Comparison of ENCODE assay signal across 8 mouse cellular contexts in the genomic region with DNA sequence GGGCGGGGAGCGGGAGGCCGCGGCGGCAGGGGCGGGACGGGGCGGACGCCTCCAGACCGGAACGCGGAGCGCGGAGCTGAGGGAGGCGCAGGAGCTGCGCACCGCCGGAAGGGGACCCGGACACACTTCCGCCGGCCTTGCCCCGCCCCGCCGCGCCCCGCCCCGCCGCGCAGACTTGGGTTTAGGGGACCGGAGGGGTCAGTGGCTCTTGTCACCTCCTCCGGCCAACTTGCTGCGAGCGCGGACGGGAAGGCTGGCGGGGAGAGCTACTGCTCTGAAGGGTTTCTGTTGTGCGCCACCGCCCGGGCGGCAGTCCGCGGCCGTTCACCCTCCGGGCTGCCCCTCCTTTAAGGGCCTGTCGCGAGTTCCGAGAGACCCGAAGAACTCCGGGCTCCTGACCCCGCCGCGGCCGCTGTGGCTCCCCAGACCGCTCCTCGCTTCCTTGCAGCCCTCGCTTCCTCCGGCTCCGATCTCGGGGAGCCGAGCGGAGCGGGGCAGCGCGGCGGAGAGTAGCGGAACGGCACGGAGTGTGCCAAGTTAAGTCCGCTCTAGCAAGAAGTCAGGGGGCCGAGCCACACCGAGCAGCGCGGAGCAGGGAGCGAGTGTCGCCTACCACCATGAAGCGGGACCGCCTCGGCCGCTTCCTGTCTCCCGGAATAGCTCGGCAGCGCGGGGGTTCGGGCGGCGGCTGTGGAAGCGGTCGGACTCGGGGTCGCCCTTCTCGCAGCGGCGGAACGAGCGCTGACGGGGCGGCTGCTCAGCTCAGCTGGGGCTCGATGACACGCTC. TPM values are rescaled to one million over a fixed set of nuclear protein-coding genes. Genes with fewer than 3 reads are reported as not detected.
DNase-seq lines count a peak whose midpoint lies in the region; ATAC-seq and TF ChIP-seq lines count a peak whose summit lies in the region.

A gene (plus strand): TSS at position 97 of the 787 bp plus-strand sequence.
A gene (minus strand): TSS at position 250 of the 787 bp plus-strand sequence.

- peak within 1 kb of the TSS; percentile 96 for H3K4me2 ChIP-seq in heart, embryonic 13.5 days
- H3K4me2 ChIP-seq in liver, embryonic 14.5 days (ENCODE audit: low read depth): peak within 1 kb of the TSS; percentile 78
- peak within 1 kb of the TSS; percentile 93 for H3K4me2 ChIP-seq in neural tube, embryonic 11.5 days (ENCODE audit: low read depth)
- H3K4me2 ChIP-seq in stomach, embryonic 16.5 days (ENCODE audit: low read depth, low read length): peak within 1 kb of the TSS; percentile 94

- H3K9ac ChIP-seq in heart, embryonic 13.5 days: peak within 1 kb of the TSS; percentile 98
- peak within 1 kb of the TSS; percentile 90 for H3K9ac ChIP-seq in liver, embryonic 14.5 days (replicated peaks)
- H3K9ac ChIP-seq in neural tube, embryonic 11.5 days (ENCODE audit: low read length): peak within 1 kb of the TSS; percentile 87
- H3K9ac ChIP-seq in stomach, embryonic 16.5 days (ENCODE audit: low read length): peak within 1 kb of the TSS; percentile 99

- H3K27ac ChIP-seq in brown adipose tissue, adult 24 weeks (replicated peaks; ENCODE audit: low read depth, low read length): peak within 1 kb of the TSS; percentile 83
- peak within 1 kb of the TSS; percentile 90 for H3K27ac ChIP-seq in heart, embryonic 13.5 days (replicated peaks)
- peak within 1 kb of the TSS; percentile 55 for H3K27ac ChIP-seq in liver, embryonic 14.5 days
- H3K27ac ChIP-seq in neural tube, embryonic 11.5 days (ENCODE audit: low read depth, low read length): peak within 1 kb of the TSS; percentile 58
- peak within 1 kb of the TSS; percentile 86 for H3K27ac ChIP-seq in stomach, embryonic 16.5 days (ENCODE audit: low read length)

- WGBS in heart, embryonic 13.5 days: under 1% methylated on average over 79 of the region's 99 CpGs
- under 1% methylated on average over 98 of the region's 99 CpGs for WGBS in liver, embryonic 14.5 days (ENCODE audit: insufficient replicate concordance)
- WGBS in neural tube, embryonic 11.5 days: under 1% methylated on average over 86 of the region's 99 CpGs
- under 1% methylated on average over 98 of the region's 99 CpGs for WGBS in stomach, embryonic 16.5 days

- H3K27me3 ChIP-seq in heart, embryonic 13.5 days (replicated peaks): no peaks in the 10 kb centered on the region
- no peaks in the 10 kb centered on the region for H3K27me3 ChIP-seq in liver, embryonic 14.5 days (ENCODE audit: control insufficient read depth, insufficient read depth, low read length)
- no peaks in the 10 kb centered on the region for H3K27me3 ChIP-seq in neural tube, embryonic 11.5 days (ENCODE audit: control insufficient read depth, insufficient read depth, low read length)
- no peaks in the 10 kb centered on the region for H3K27me3 ChIP-seq in stomach, embryonic 16.5 days (ENCODE audit: control insufficient read depth, insufficient read depth, low read length)

- 0 out of 2 replicates have a peak, but pooled peaks have one; percentile 0 for TF ChIP-seq CTCF in liver, embryonic 14.5 days (IDR thresholded peaks at IDR 0.05; ENCODE audit: low read depth)

- no peak for TF ChIP-seq EP300 in liver, embryonic 14.5 days (IDR thresholded peaks at IDR 0.05; ENCODE audit: low read depth)

- H3K9me3 ChIP-seq in heart, embryonic 13.5 days: no peaks in the 10 kb centered on the region
- no peaks in the 10 kb centered on the region for H3K9me3 ChIP-seq in liver, embryonic 14.5 days (ENCODE audit: control insufficient read depth, low read length)
- H3K9me3 ChIP-seq in neural tube, embryonic 11.5 days (ENCODE audit: control insufficient read depth, low read length): no peaks in the 10 kb centered on the region
- no peaks in the 10 kb centered on the region for H3K9me3 ChIP-seq in stomach, embryonic 16.5 days (replicated peaks; ENCODE audit: control insufficient read depth, low read length)

- H3K36me3 ChIP-seq in heart, embryonic 13.5 days: peaks cover 64% of the 10 kb centered on the region
- peaks cover 6% of the 10 kb centered on the region for H3K36me3 ChIP-seq in liver, embryonic 14.5 days (replicated peaks; ENCODE audit: control insufficient read depth, insufficient read depth, low read depth)
- peaks cover 8% of the 10 kb centered on the region for H3K36me3 ChIP-seq in neural tube, embryonic 11.5 days (ENCODE audit: control insufficient read depth, insufficient read depth, low read length)
- H3K36me3 ChIP-seq in stomach, embryonic 16.5 days (ENCODE audit: control insufficient read depth, insufficient read depth, low read length): peaks cover 13% of the 10 kb centered on the region

- H3K4me3 ChIP-seq in brown adipose tissue, adult 24 weeks (ENCODE audit: insufficient read depth, low read depth, low read length): peak within 1 kb of the TSS; percentile 93
- H3K4me3 ChIP-seq in heart, embryonic 13.5 days: peak within 1 kb of the TSS; percentile 88
- H3K4me3 ChIP-seq in liver, embryonic 14.5 days (ENCODE audit: insufficient read depth in 1 of 2, low read depth in 2 of 2, low read length in 2 of 2): peak within 1 kb of the TSS; percentile 84 to 87
- H3K4me3 ChIP-seq in neural tube, embryonic 11.5 days (ENCODE audit: low read depth, low read length): peak within 1 kb of the TSS; percentile 98
- H3K4me3 ChIP-seq in stomach, embryonic 16.5 days (replicated peaks; ENCODE audit: low read length): peak within 1 kb of the TSS; percentile 99

- H3K4me1 ChIP-seq in brown adipose tissue, adult 24 weeks (ENCODE audit: control insufficient read depth, insufficient read depth, insufficient read length, low read length): peaks cover 8% of the 10 kb centered on the region; the same call in 1 of the 2 replicates
- peaks cover 27% of the 10 kb centered on the region for H3K4me1 ChIP-seq in heart, embryonic 13.5 days
- peaks cover 8 to 13% of the 10 kb centered on the region in 2 experiments for H3K4me1 ChIP-seq in liver, embryonic 14.5 days (replicated peaks; ENCODE audit: control insufficient read depth in 2 of 2, insufficient read depth in 2 of 2, low read length in 1 of 2)
- H3K4me1 ChIP-seq in neural tube, embryonic 11.5 days (ENCODE audit: control insufficient read depth, insufficient read depth, low read length): peaks cover 18% of the 10 kb centered on the region
- H3K4me1 ChIP-seq in stomach, embryonic 16.5 days (ENCODE audit: control insufficient read depth, insufficient read depth, low read length): peaks cover 20% of the 10 kb centered on the region

- peak; percentile 89 for ATAC-seq in erythroid progenitor cell, adult 5-6 weeks (replicated peaks; ENCODE audit: low FRiP score, poor library complexity, severe bottlenecking)
- ATAC-seq in heart, embryonic 13.5 days (ENCODE audit: extremely low read depth, insufficient number of reproducible peaks, low FRiP score, low TSS enrichment): peak; percentile 88
- peak; percentile 92 for ATAC-seq in liver, embryonic 14.5 days (ENCODE audit: insufficient read depth)
- ATAC-seq in neural tube, embryonic 11.5 days (ENCODE audit: insufficient read depth, low FRiP score, low TSS enrichment): peak; percentile 89
- ATAC-seq in stomach, embryonic 16.5 days (ENCODE audit: insufficient read depth, low FRiP score): peak; percentile 96

- peak; percentile 65 to 71 for DNase-seq in CD8-positive naive resting alpha-beta T cell, adult 2 months (ENCODE audit: low read depth in 2 of 2, low spot score in 2 of 2)
- DNase-seq in kidney, postnatal 10 days: peak; percentile 93
- DNase-seq in liver, embryonic 14.5 days (ENCODE audit: low read depth in 3 of 3, low spot score in 3 of 3): peak; percentile 71 to 75 (median 72)
- DNase-seq in neural tube, embryonic 11.5 days (ENCODE audit: low spot score): peak; percentile 89

RNA-seq across cellular contexts. Expression of the first gene that starts in this region (rescaled TPM):
- polyA plus RNA-seq in brown adipose tissue, adult 24 weeks (2012; ENCODE audit: insufficient read depth, insufficient read length, missing spikeins): 3.3 and 7.7 TPM in 2 replicates
- 3.6 and 13.8 TPM in 2 replicates for total RNA-seq in erythroid progenitor cell, adult 5-6 weeks (2015; ENCODE audit: low replicate concordance)
- 5.6 and 8.0 TPM in 2 replicates for total RNA-seq in erythroid progenitor cell, adult 5-6 weeks (2017; ENCODE audit: low replicate concordance)
- polyA plus RNA-seq in heart, embryonic 13.5 days (2015; fragmentation: Nextera tagmentation; extraction: Ambion mirVana): 12.7 and 13.5 TPM in 2 replicates
- polyA plus RNA-seq in liver, embryonic 14.5 days (2012; rRNA removed): 8.4 and 8.9 TPM in 2 replicates
- 4.7 and 5.9 TPM in 2 replicates for polyA plus RNA-seq in liver, embryonic 14.5 days (2014; fragmentation: Nextera tagmentation; extraction: Ambion mirVana)
- polyA plus RNA-seq in neural tube, embryonic 11.5 days (2014; fragmentation: Nextera tagmentation; extraction: Ambion mirVana): 25.1 and 26.0 TPM in 2 replicates
- 19.2 and 19.6 TPM in 2 replicates for polyA plus RNA-seq in stomach, embryonic 16.5 days (2015; fragmentation: Nextera tagmentation; extraction: Ambion mirVana)

RNA-seq across cellular contexts. Expression of the second gene that starts in this region (rescaled TPM):
- 7.7 and 8.5 TPM in 2 replicates for polyA plus RNA-seq in brown adipose tissue, adult 24 weeks (2012; ENCODE audit: insufficient read depth, insufficient read length, missing spikeins)
- 4.7 and 11.3 TPM in 2 replicates for total RNA-seq in erythroid progenitor cell, adult 5-6 weeks (2015; ENCODE audit: low replicate concordance)
- total RNA-seq in erythroid progenitor cell, adult 5-6 weeks (2017; ENCODE audit: low replicate concordance): 9.2 and 16.8 TPM in 2 replicates
- 18.1 and 18.5 TPM in 2 replicates for polyA plus RNA-seq in heart, embryonic 13.5 days (2015; fragmentation: Nextera tagmentation; extraction: Ambion mirVana)
- 7.8 and 8.5 TPM in 2 replicates for polyA plus RNA-seq in liver, embryonic 14.5 days (2012; rRNA removed)
- 2.4 and 3.8 TPM in 2 replicates for polyA plus RNA-seq in liver, embryonic 14.5 days (2014; fragmentation: Nextera tagmentation; extraction: Ambion mirVana)
- polyA plus RNA-seq in neural tube, embryonic 11.5 days (2014; fragmentation: Nextera tagmentation; extraction: Ambion mirVana): 26.4 and 29.7 TPM in 2 replicates
- 20.0 and 23.6 TPM in 2 replicates for polyA plus RNA-seq in stomach, embryonic 16.5 days (2015; fragmentation: Nextera tagmentation; extraction: Ambion mirVana)

Comparison
In these comparisons a context has a peak if more than half of its experiments do, and no peak if none do; other contexts are left out.
1. Peak in every context shown above with its lines: DNase-seq, ATAC-seq, H3K4me3 ChIP-seq and H3K27ac ChIP-seq.